Mouse (Mus musculus): ENCODE measurements at regions not wholly inside any gene's neighbourhood (a gene's known extent, or its start where the extent isn't known, plus 50 kb on each side); places are given as distances from the start of the nearest gene placed in this dataset.
A peak's percentile ranks its signal among the peaks of the same experiment; 100 is the strongest.
"Not testable (repeated sequence)": the region's sequence is repeated elsewhere in the genome, so short reads cannot be mapped to it uniquely, and the experiment has no call there.

GRCm38 (mm10) chr10:117461261-117461660 lies 81.4 kb upstream of the Cpsf6 start:
- no peak for DNase-seq

- no peak for DNase-seq
Observed at GRCm38 (mm10) chr10:117460366-117460730, 80.5 kb upstream of the Cpsf6 start.

GRCm38 (mm10) chr10:117459651-117460365 lies 80.0 kb upstream of the Cpsf6 start:
- no peak for DNase-seq

GRCm38 (mm10) chr10:117459041-117459475 lies 79.2 kb upstream of the Cpsf6 start:
- no peak for DNase-seq

- DNase-seq: no peak
Observed at GRCm38 (mm10) chr10:117458271-117459040, 78.6 kb upstream of the Cpsf6 start.

- DNase-seq: no peak
Observed at GRCm38 (mm10) chr10:117457701-117457950, 77.8 kb upstream of the Cpsf6 start.

- DNase-seq: no peak
Observed at GRCm38 (mm10) chr10:117456904-117457700, 77.3 kb upstream of the Cpsf6 start.

- DNase-seq: no peak
Observed at GRCm38 (mm10) chr10:117456427-117456826, 76.6 kb upstream of the Cpsf6 start.

- DNase-seq: peak; percentile 61
Observed at GRCm38 (mm10) chr10:117455595-117456302, 75.9 kb upstream of the Cpsf6 start.

- no peak for DNase-seq
Observed at GRCm38 (mm10) chr10:117454711-117455591, 75.1 kb upstream of the Cpsf6 start.

- DNase-seq: no peak
Observed at GRCm38 (mm10) chr10:117454171-117454500, 74.3 kb upstream of the Cpsf6 start.

GRCm38 (mm10) chr10:117453406-117454170 lies 73.8 kb upstream of the Cpsf6 start:
- DNase-seq: no peak

- DNase-seq: no peak
Observed at GRCm38 (mm10) chr10:117452190-117452950, 72.6 kb upstream of the Cpsf6 start.

GRCm38 (mm10) chr10:117451396-117452185 lies 71.8 kb upstream of the Cpsf6 start:
- DNase-seq: no peak

GRCm38 (mm10) chr10:117450631-117451030 lies 70.8 kb upstream of the Cpsf6 start:
- no peak for DNase-seq

- no peak for DNase-seq
Observed at GRCm38 (mm10) chr10:117450240-117450569, 70.4 kb upstream of the Cpsf6 start.

- no peak for DNase-seq
Observed at GRCm38 (mm10) chr10:117449416-117450239, 69.8 kb upstream of the Cpsf6 start.

- not testable (repeated sequence) for DNase-seq
Observed at GRCm38 (mm10) chr10:117448783-117449182, 69.0 kb upstream of the Cpsf6 start.
